Mouse (Mus musculus): ENCODE results near the gene Ldlrad2.
A peak's percentile ranks its signal among the peaks of the same experiment; 100 is the strongest.
"Not testable (repeated sequence)": the region's sequence is repeated elsewhere in the genome, so short reads cannot be mapped to it uniquely, and the experiment has no call there.

The Ldlrad2 gene

DNA sequence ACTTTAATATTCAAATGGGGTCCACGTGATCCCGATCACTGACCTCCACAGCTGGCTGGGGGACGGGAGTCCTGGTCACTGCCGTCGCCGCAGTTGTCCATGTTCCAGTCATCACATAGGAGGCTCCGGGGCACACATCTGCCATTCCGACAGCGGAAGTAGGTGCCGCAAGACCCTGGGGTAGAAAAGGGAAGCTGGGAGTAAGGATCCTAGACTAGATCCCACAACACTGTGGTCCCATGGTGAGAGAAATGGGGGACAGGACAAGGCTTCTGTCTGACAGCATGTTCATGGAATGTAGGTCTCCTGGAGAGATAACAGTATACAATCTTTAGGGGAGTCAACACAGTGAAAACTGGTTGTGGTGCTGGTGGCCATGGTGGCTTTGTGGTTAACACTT lies at the start of gene Ldlrad2:
Gene Ldlrad2 (minus strand): TSS at position 101 of the 400 bp plus-strand sequence.
- no peak for DNase-seq (ENCODE audit: low read depth in 1 of 2, low spot score in 2 of 2)

DNA sequence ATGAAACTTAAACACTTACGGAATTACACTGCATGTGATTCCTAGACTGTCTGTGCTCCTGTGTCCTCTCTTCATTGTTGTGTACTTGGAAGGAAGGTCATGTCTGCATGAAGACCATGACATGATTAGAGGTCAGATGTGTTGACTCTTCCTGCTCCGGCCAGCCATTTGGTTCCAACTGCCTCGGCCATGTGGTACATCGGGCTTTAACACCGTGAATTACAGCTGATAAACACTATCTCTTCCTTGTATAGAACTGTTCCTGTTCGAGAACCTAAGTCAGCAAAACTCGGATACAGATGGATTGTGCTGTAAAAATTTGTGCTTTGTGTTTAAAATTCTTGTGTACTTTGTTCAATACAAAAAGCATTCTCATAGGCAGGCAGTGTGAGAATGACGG lies 48.5 kb upstream of the Ldlrad2 start:
- no peak for DNase-seq (ENCODE audit: low read depth in 1 of 2, low spot score in 2 of 2)

DNA sequence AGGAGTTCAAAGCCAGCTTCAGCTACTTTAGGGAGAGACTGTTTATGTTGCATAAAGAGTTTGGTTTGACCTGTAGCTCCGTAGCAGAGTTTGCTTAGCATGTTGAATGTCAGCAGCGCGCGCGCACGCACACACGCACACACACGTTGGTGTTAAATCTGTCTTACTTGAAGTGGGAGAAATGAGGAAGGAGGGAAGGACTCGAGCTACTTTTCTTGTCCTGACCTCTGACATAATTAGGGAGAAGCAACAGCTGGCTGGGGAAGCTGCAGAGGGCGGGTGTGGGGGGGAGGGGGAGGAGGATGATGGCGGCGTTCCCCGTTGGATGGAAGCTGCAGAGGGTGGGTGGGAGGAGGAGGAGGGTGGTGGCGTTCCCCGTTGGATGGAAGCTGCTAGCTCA lies 35.9 kb upstream of the Ldlrad2 start:
- DNase-seq (ENCODE audit: low read depth in 1 of 2, low spot score in 2 of 2): no peak

DNA sequence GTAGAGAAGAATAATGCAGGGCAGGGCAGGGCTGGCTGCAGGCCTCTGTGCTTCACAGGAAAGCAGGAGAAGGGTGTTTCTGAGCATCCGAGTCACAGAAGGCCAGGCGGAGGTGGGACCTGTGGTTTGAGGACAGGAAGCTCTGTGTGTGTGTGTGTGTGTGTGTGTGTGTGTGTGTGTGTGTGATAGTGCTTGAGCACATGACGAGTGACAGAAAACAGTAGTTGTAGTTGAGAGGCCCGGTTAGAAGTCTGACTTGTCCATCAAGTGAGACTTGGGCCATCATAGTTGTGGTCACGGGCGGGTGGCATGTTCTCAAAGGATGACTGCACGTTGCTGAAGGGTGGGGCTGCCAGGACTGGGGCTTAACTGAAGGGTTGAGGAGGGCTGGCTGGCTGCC lies 35.3 kb upstream of the Ldlrad2 start:
- peak in 1 of 2 experiments; percentile 7 for DNase-seq (ENCODE audit: low read depth in 1 of 2, low spot score in 2 of 2)

DNA sequence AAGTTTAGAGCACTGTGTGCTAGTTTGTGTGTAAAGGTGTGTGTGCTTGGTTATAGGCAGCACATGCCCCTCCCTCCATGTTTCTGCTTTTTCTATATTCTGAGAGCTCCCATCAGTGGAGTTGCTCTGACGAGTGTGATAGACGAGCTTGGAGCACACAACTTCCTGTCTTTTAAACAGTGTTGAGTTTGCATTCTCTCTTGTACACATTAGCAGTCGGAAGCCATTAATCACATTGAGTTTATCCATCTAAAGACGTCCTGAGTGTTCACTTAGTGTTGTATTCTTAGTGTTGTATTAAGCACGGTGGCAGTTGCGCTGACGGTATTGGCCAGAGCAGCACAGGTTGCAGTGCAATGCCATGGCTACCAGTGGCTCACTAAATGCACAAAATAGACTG lies 34.9 kb upstream of the Ldlrad2 start:
- DNase-seq (ENCODE audit: low read depth in 1 of 2, low spot score in 2 of 2): no peak

DNA sequence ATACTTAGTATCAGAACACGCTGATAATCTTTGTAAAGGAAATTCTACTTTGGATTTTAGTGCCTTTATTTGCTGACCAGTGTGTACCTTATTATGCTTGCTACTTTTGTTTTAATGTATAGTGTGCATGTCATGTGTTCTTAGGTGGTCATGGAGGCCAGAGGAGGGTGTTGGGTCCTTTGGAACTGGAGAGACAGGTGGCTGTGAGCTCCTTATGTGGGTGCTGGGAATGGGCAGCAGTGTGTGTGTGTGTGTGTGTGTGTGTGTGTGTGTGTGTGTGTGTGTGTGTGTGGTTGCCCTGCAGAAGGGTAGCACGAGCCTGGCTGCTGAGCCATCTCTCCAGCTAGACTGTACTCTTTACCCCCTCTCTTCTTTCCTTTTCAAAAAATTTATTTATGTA lies 32.7 kb upstream of the Ldlrad2 start:
- DNase-seq (ENCODE audit: low read depth in 1 of 2, low spot score in 2 of 2): no peak

DNA sequence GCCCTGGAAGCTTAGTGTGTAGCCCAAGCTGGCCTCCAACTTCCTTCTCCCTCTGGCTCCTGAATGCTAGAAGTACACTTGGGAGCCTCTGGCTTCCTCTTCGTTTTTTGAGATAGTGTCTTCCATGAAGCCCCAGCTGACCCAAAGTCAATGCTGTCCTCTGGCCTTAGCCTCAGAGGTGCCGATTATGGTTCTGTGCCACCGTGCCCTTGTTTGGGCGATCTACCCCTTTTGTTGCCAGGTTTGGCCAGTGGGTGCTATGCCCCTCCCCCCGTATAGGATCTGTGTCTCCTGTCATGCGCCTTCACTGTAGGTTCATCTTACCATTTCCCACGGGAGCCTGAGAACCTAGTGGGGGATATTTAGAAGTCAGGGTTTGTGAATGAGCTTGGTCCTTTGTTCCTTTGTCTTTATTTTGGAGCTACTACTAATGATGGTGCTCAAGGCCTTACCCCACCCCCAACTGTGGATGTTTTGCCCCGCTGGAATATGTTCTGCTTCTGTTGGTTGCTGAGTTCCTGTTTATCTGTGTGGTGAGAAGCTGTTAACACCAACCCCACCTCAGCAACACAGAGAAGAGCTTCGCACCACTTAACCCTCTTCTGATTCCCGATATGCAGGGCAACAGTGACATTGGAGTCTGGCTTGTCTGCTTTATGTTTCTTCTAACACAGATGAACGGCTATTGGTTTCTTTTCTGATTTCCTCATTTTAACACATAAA lies 29.2 kb upstream of the Ldlrad2 start:
- DNase-seq (ENCODE audit: low read depth in 1 of 2, low spot score in 2 of 2): no peak

DNA sequence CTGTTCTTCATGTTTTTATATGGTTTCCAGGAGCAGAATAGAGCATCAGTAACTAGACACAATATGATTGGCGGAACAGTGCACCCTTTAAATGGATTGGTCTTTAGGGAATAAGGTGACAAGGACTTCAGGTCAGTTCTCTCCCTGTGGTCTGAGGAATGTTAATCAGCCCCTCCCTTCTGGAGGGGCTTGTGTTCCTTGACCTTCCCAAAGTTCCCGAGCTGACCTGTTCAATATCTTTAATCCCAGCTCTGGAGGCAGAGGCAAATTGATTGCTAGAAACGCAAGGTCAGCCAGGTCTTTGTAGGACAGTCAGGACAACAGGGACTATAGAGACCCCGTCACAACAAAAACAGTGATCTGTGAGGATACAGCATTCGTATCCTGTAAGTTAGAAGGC lies 24.2 kb upstream of the Ldlrad2 start:
- DNase-seq (ENCODE audit: low read depth in 1 of 2, low spot score in 2 of 2): no peak

DNA sequence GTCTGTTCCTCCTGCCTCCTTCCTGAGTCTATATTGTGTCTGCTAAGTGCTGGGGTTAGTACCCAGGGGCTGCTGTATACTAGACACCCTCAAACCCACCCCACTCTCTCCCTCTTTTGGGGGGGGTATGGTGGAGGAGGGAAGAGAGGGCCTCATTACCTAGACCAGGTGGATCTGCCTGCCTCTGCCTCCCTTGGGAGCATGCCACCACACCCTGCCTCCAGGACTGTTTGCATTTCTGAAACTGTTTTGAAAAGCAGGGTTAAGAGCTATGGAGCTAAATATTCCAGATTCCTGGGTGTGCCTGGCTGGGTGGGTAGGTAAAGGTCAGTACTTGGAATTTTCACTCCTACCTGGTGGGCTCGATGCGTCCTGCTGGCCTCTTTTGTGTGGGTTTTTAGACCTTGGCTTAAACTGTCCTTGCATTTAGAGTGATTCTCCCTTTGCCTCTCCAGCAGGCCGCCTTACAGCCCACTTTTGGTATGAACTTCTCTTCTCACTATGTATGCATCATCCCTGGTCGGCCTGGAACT lies 22.8 kb upstream of the Ldlrad2 start:
- DNase-seq (ENCODE audit: low read depth in 1 of 2, low spot score in 2 of 2): no peak

DNA sequence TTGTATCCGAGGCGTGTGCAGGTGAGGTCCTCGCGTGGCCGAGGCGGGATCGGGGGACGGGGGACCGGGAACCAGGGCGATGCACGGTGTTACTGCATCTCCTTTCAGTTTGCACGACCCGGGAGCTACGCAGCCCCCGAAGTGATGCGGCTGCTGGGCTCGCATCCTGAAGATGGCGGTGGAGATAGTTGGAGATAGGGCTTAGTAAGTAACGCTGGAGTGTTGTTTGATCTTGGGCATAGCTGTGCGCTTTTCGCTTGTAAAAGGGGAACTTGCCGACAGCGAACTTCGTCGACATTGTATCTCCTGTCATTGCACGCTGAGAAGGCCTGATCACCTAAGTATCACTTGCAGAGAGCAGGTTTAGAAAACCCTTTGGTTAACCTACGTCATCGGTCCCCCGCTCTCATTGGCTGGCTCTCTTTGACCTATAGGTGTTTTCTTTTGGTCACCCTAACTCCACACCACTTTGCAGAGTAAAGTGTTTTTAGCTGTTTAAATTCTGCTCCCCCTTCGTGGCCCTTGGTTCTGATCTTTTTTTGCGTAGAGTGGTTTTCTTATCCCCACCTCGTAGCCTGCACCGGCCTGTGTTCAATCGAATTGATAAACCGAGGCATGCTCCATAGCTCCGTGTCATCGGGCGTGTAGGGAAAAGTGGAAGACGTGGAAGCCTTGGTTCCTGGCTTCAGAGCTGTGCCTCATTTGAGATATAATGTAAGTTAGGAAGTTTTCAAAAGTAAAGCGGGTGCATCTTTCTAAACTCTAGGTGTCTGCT lies 20.3 kb upstream of the Ldlrad2 start:
- DNase-seq (ENCODE audit: low read depth in 1 of 2, low spot score in 2 of 2): peak in 1 of 2 experiments; percentile 31

DNA sequence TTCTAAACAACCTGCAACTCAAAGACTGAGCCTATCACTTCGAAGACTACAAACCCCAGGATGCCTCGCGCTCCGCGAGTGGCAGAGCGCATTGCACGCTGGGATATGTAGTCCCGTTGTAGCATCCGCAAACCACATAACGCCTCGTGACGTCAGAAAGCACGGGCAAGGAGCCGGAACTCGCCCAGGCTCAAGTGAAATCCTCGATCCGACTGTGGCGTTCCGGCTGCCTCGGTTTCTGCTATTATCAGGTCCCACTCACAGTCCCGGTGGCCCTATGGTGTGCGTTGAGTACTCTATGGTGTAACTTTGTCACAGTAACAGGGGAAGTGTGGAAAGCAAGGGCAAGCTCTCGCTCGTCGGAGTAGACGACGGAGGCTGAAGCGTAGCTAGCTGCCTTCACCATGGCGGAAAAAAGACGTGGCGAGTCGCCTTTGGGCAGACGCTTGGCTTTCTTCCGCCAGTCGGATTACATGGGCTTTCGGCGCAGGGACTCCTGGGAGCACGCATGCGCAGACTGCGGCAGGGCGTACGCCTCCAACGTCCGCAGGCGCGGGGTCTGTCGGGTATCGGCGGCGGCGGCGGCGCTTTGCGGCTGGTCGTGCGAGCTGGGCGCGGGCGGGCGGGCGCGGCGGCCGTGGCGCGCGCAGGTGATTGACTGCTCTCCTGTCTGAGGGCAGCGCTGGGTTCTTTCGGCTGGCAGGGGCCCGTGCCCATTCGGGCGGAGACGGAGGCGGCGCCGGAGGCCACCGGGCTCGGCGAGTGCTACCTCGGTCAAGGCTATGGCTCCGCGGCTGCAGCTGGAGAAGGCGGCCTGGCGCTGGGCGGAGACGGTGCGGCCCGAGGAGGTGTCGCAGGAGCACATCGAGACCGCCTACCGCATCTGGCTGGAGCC lies 19.5 kb upstream of the Ldlrad2 start, which contains the start of gene Usp48:
Gene Usp48 (plus strand): TSS at position 155 of the 895 bp plus-strand sequence.
- DNase-seq (ENCODE audit: low read depth in 1 of 2, low spot score in 2 of 2): peak; percentile 94 to 96

DNA sequence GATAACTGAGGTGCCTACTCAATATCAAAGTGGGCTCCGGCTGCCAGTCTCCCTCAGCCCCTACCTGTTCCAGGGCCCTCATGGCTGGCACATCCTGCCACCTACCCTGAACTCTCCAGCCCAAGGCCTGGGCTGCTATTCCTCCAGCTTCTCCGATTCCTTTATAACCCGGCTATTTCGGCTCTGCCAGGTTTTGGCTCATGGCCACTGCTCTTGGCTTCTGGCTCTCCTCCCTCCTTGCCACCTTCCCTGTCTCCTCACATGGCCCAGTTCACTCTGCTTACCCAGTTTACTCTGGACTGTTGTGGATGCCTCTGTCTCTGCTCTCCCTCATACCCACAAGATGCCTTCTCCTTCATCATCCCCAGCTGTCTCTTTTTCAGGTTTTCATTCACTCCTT lies 16.6 kb upstream of the Ldlrad2 start:
- no peak for DNase-seq (ENCODE audit: low read depth in 1 of 2, low spot score in 2 of 2)

DNA sequence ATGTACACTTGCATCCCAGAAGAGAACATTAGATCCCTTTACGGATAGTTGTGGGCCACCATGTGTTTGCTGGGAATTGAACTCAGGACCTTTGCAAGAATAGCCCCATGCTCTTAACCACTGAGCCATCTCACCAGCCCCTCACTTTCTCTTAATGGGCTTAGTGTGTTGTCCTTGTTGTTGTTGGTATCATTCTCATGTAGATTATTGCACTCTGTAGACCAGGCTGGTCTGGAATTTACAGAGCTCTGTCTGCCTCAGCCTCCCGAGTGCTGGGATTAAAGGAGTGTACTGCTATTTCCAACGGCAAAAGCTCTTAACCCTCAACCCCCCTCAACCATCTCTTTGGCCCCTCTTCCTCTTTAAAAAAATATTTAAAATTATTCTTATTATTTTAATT lies 15.2 kb upstream of the Ldlrad2 start:
- no peak for DNase-seq (ENCODE audit: low read depth in 1 of 2, low spot score in 2 of 2)

DNA sequence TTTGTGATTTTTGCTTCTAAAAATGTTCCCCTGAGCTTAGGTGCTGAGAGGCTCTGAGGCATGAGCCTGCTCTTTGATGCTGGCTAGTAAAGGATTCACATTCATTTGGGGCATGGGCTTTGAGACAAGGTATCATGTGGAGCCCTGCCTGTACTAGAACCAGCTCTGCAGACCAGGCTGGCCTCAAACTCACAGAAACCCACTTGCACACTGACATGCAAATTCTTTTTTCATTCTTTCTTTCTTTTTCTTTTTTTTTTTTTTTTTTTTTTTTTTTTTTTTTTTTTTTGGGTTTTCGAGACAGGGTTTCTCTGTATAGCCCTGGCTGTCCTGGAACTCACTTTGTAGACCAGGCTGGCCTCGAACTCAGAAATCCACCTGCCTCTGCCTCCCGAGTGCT lies 14.7 kb upstream of the Ldlrad2 start:
- DNase-seq (ENCODE audit: low read depth in 1 of 2, low spot score in 2 of 2): not testable (repeated sequence)

DNA sequence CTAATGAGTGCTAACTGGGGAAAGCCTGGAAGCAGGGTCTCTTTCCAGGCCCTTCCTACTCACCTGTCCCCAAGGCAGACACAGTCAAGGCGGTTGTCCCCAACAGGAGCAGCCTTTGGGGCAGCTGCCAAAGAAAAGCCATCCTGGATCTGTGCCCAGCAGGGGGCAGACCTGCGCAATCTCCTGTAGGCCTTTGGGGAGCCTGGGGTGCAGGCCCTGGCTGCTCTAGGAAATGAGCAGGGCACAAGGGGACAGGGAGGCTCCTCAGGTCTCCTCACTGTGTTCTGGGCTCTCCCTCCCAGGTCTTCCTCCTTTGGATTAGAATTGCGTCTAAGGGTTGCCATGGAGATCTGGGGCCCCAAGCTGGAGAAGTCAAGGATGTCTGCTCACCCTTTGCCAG lies 7.4 kb upstream of the Ldlrad2 start:
- no peak for DNase-seq (ENCODE audit: low read depth in 1 of 2, low spot score in 2 of 2)

DNA sequence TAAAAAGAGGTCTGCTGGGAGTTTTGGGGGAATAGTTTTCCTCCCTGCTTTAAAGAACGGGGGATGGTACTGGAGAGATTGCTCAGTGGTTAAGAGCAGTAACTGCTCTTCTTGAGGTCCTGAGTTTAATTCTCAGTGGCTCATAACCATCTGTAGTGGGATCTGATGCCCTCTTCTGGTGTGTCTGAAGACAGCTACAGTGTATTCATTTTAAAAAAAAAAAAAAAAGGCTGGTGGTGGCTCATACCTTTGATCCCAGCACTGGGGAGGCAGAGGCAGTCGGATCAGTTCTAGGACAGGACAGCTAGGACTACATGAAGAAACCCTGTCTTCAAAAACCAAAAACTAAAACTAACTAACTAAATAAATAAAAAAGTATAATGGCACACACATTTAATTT lies 5.9 kb upstream of the Ldlrad2 start:
- no peak for DNase-seq (ENCODE audit: low read depth in 1 of 2, low spot score in 2 of 2)

DNA sequence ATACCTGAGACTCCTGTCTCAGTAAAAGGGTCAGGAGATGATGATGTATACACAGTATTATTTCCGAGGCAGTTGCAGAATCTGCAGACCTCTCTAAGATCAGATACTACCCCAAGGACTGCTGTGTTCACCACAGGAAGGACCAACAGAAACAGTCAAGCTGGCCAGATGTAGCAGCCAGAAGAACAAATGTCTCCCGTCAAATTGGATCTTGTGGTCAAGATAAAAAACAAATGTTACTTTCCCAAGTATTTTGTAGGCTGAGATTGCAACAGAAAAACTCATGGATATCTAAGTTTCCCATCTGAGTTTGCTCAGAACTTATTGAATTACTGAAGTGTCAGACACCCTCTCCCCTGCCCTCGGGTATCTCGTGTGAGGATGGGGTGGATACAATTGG lies 5.4 kb upstream of the Ldlrad2 start:
- no peak for DNase-seq (ENCODE audit: low read depth in 1 of 2, low spot score in 2 of 2)

DNA sequence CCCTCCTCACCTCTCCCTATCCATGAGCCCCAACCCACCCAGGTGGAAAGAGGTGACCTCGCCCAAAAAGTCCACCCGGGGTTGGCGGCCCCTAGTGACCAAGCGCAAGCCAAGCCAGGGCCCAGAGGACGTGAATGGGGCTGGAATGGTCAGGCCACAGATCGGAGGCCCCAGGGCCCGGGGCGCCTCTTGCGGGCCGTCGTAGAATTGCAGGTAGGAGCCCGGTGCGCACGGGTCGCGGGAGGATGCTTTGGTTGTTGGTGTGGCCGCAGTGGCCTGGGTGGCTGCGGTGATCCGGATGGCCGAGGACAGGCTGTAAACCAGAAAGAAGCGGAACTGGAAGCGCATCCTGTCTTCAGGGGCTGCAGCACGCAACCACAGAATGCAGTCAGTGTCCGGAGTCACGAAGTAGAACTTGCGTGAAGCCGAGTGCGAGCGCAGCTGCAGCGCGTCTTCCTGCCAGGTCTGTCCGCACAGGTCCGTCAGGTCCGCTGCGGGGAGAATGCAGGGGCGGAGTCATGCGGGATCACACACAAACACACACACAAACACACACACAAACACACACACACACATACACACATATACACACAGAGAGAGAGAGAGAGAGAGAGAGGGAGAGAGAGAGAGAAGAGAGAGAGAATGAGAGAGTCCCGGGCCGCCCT lies 3.9 kb upstream of the Ldlrad2 start:
- DNase-seq (ENCODE audit: low read depth in 1 of 2, low spot score in 2 of 2): peak in 1 of 2 experiments; percentile 21

DNA sequence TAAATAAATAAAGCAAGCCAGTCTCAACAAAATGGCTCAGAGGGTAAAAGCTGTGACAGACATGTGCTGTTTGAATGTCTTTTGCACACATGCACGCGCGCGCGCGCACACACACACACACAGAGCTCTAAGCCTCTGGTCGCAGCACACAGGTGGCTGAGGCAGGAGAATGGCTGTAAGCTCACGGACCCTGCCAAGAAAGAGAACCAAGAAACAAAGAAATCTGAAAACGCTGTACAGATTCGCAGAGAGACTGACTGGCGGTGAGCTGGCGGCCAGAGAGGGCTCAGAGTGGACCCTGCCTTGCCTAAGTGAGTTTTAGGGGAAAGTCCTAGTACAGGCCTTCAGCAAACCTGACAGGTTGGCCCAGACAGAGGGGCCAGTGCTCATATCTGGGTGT lies 3.1 kb upstream of the Ldlrad2 start:
- DNase-seq (ENCODE audit: low read depth in 1 of 2, low spot score in 2 of 2): no peak

DNA sequence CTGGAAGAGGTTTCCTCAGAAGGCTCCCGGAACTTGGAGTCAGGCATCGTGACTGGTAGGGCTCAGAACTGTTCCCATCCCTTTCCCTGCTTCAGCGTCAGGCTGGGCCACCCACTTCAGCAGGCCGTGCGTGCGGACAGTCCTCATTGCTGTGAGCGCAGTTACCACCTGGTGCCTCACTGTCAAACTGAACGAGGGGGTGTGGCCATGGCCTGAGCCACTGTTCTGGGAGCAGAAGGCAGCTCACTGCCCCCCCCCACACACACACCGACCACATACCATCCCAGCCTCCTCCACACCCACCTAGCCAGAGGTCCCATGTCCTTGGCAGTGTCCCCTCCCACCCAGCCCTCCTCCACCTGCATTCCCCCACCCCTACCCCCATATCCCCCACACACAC lies 4.5 kb downstream of the Ldlrad2 start:
- DNase-seq (ENCODE audit: low read depth in 1 of 2, low spot score in 2 of 2): no peak

Data from monocyte, adult 2 months (primary cell).